In the genomic region with DNA sequence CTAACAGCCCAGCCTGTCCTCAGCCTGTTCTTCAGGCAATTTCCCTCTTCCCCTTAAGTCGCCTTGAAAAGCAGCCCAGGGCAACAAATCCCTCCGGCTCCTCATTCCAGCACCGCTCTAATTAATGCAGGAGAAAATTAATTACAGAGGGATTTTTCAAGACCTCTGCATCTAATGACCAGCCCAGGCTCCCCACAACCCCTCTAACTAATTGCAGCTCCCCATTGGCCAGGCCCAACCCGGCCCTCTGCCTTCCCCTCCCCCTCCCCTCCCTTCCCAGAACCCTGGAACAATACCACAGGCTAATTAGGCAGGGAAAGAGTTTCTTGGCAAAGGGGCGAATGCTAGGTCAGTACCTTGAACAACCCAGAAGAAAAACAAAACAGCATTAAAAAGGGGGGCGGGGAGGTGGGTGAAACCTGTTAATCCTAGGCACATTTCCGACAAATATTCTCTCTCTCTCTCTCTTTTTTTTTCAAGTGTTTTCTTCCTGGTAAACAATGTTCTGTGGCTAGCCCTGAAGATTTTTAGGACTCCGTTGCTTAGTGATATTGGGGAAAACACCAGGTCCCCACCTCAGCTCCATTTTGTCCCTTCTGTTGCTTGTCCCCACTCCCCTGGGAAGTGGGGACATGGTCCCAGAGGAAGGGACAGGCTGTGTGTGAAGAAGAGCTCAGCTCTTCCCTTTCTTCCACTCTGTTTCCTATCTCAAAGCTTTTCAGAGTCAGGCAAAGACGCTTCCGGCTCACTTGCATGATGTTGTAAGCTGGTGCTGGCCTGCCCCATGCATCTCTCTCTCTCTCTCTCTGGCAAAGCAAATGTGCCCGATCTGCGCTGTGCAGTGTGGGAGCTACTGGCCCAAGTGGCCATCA, we compare ENCODE assay signal across 9 mouse cellular contexts.
A peak's percentile ranks its signal among the peaks of the same experiment; 100 is the strongest.
DNase-seq lines count a peak whose midpoint lies in the region; ATAC-seq and TF ChIP-seq lines count a peak whose summit lies in the region.
"Had no signal": no experiment of that assay in that cellular context is flagged by ENCODE, and none has a peak within 500 bp of the region (broad histone marks: within the 10 kb centered on the region; RNA-seq: fewer than 3 reads in every experiment).

No protein-coding gene starts in this region.

- H3K9me3 ChIP-seq in kidney, embryonic 14.5 days (ENCODE audit: control insufficient read depth, low read length), result no peaks in the 10 kb centered on the region
- peaks cover 2% of the 10 kb centered on the region; the same call in 1 of the 2 replicates for H3K9me3 ChIP-seq in embryonic facial prominence, embryonic 10.5 days
- H3K9me3 ChIP-seq in hindbrain, embryonic 12.5 days (replicated peaks), result 0 out of 2 replicates have a peak, but pooled peaks cover 5% of the 10 kb centered on the region
- no peaks in the 10 kb centered on the region for H3K9me3 ChIP-seq in midbrain, embryonic 16.5 days (replicated peaks; ENCODE audit: control insufficient read depth, low read length, poor library complexity, severe bottlenecking)

- H3K9ac ChIP-seq in kidney, embryonic 14.5 days (ENCODE audit: low read depth, low read length), result no peak overlapping the region
- H3K9ac ChIP-seq in hindbrain, embryonic 12.5 days, result no peak overlapping the region
- H3K9ac ChIP-seq in midbrain, embryonic 16.5 days (ENCODE audit: low read depth, low read length), result no peak overlapping the region
- H3K9ac ChIP-seq: liver, embryonic 14.5 days had no signal

- DNase-seq in kidney, adult 2 months, result no peak
- peak; percentile 71 for DNase-seq in embryonic facial prominence, embryonic 10.5 days (ENCODE audit: low spot score)
- no peak for DNase-seq in ovary, adult 18-20 months (ENCODE audit: low spot score)
- DNase-seq in urinary bladder, postnatal 10 days (ENCODE audit: low spot score), result no peak
- DNase-seq in thymus, postnatal 10 days (ENCODE audit: low spot score in 2 of 2), result no peak

- H3K27ac ChIP-seq in kidney, embryonic 14.5 days (ENCODE audit: low read depth, low read length), result no peak overlapping the region
- no peak overlapping the region for H3K27ac ChIP-seq in kidney, adult 2 months (ENCODE audit: insufficient read depth, low read depth, low read length)
- peak overlapping the region; percentile 77 for H3K27ac ChIP-seq in embryonic facial prominence, embryonic 10.5 days (replicated peaks)
- H3K27ac ChIP-seq in hindbrain, embryonic 12.5 days, result peak overlapping the region; percentile 13; the same call in 1 of the 2 replicates
- peak overlapping the region; percentile 64 for H3K27ac ChIP-seq in midbrain, embryonic 16.5 days (ENCODE audit: low read length)
- H3K27ac ChIP-seq: liver, embryonic 14.5 days had no signal

- 20% methylated on average over 12 of the region's 12 CpGs for WGBS in kidney, embryonic 14.5 days
- 35% methylated on average over 12 of the region's 12 CpGs for WGBS in kidney, adult 2 months
- WGBS in embryonic facial prominence, embryonic 10.5 days, result 8% methylated on average over 12 of the region's 12 CpGs
- WGBS in hindbrain, embryonic 12.5 days, result 13% methylated on average over 12 of the region's 12 CpGs
- 7% methylated on average over 12 of the region's 12 CpGs for WGBS in midbrain, embryonic 16.5 days

- no peak for ATAC-seq in kidney, embryonic 14.5 days (ENCODE audit: low FRiP score, low TSS enrichment)
- peak; percentile 87 for ATAC-seq in hindbrain, embryonic 12.5 days (ENCODE audit: low FRiP score)
- ATAC-seq in midbrain, embryonic 16.5 days, result peak; percentile 83

- H3K36me3 ChIP-seq in kidney, embryonic 14.5 days (ENCODE audit: control insufficient read depth, insufficient read depth, low read length), result no peaks in the 10 kb centered on the region
- no peaks in the 10 kb centered on the region for H3K36me3 ChIP-seq in kidney, adult 2 months (ENCODE audit: control insufficient read depth, insufficient read depth, low read length)
- H3K36me3 ChIP-seq in embryonic facial prominence, embryonic 10.5 days (replicated peaks), result no peaks in the 10 kb centered on the region
- no peaks in the 10 kb centered on the region for H3K36me3 ChIP-seq in hindbrain, embryonic 12.5 days
- H3K36me3 ChIP-seq in midbrain, embryonic 16.5 days (ENCODE audit: control insufficient read depth, insufficient read depth, low read length), result no peaks in the 10 kb centered on the region

- H3K4me2 ChIP-seq in kidney, embryonic 14.5 days (replicated peaks; ENCODE audit: low read depth, low read length), result 0 out of 2 replicates have a peak overlapping the region, but pooled peaks have one; percentile 5
- no peak overlapping the region for H3K4me2 ChIP-seq in hindbrain, embryonic 12.5 days (replicated peaks)
- no peak overlapping the region for H3K4me2 ChIP-seq in midbrain, embryonic 16.5 days (ENCODE audit: low read length)

- H3K4me1 ChIP-seq in kidney, embryonic 14.5 days (ENCODE audit: control insufficient read depth, insufficient read depth, low read length), result peaks cover 20% of the 10 kb centered on the region
- no peaks in the 10 kb centered on the region for H3K4me1 ChIP-seq in kidney, adult 2 months (ENCODE audit: control insufficient read depth, insufficient read depth, low read length)
- H3K4me1 ChIP-seq in embryonic facial prominence, embryonic 10.5 days, result peaks cover 55% of the 10 kb centered on the region
- H3K4me1 ChIP-seq in hindbrain, embryonic 12.5 days, result peaks cover 40% of the 10 kb centered on the region
- H3K4me1 ChIP-seq in midbrain, embryonic 16.5 days (ENCODE audit: control insufficient read depth, insufficient read depth, low read length), result peaks cover 16% of the 10 kb centered on the region

- no peak for TF ChIP-seq CTCF in kidney, adult 2 months (conservative IDR thresholded peaks at IDR 0.05; ENCODE audit: insufficient read depth, insufficient read length, low read depth, low read length)

- no peaks in the 10 kb centered on the region for H3K27me3 ChIP-seq in kidney, embryonic 14.5 days (ENCODE audit: control insufficient read depth, insufficient read depth, low read length)
- no peaks in the 10 kb centered on the region for H3K27me3 ChIP-seq in kidney, adult 2 months (replicated peaks; ENCODE audit: control insufficient read depth, insufficient read depth, low read length)
- no peaks in the 10 kb centered on the region for H3K27me3 ChIP-seq in embryonic facial prominence, embryonic 10.5 days (replicated peaks; ENCODE audit: low read depth, poor library complexity, severe bottlenecking)
- no peaks in the 10 kb centered on the region for H3K27me3 ChIP-seq in hindbrain, embryonic 12.5 days
- no peaks in the 10 kb centered on the region for H3K27me3 ChIP-seq in midbrain, embryonic 16.5 days (ENCODE audit: control insufficient read depth, insufficient read depth, low read depth, low read length)

- no peak for TF ChIP-seq POLR2A in kidney, adult 2 months (IDR thresholded peaks at IDR 0.05; ENCODE audit: low read depth, low read length)

- H3K4me3 ChIP-seq in kidney, embryonic 14.5 days (ENCODE audit: low read length), result no peak overlapping the region
- no peak overlapping the region for H3K4me3 ChIP-seq in kidney, adult 2 months (ENCODE audit: insufficient read depth, low read depth, low read length)
- H3K4me3 ChIP-seq in embryonic facial prominence, embryonic 10.5 days, result peak overlapping the region; percentile 9; the same call in 1 of the 2 replicates
- H3K4me3 ChIP-seq in hindbrain, embryonic 12.5 days, result no peak overlapping the region
- H3K4me3 ChIP-seq in midbrain, embryonic 16.5 days (ENCODE audit: low read depth, low read length), result no peak overlapping the region

Comparison
In these comparisons a context has a peak if more than half of its experiments do, and no peak if none do; other contexts are left out.
1. H3K27ac ChIP-seq: peak in embryonic facial prominence, embryonic 10.5 days (single experiment), hindbrain, embryonic 12.5 days (single experiment) and midbrain, embryonic 16.5 days (single experiment); none in kidney, embryonic 14.5 days (single experiment) and kidney, adult 2 months (single experiment).